In genomic region chr4:32481366-32482055, GRCm38 (mm10) we compare ENCODE assay signal across 7 mouse cellular contexts.
DNase-seq lines count a peak whose midpoint lies in the region; ATAC-seq lines count a peak whose summit lies in the region.

No protein-coding gene starts in this region.

- H3K9ac ChIP-seq in hindbrain, embryonic 15.5 days, result no peak overlapping the region
- H3K9ac ChIP-seq in liver, embryonic 11.5 days (ENCODE audit: low read depth, low read length), result no peak overlapping the region

- H3K9me3 ChIP-seq in forebrain, embryonic 10.5 days, result no peaks in the 10 kb centered on the region
- H3K9me3 ChIP-seq in hindbrain, embryonic 15.5 days, result no peaks in the 10 kb centered on the region
- H3K9me3 ChIP-seq in liver, embryonic 11.5 days (ENCODE audit: control insufficient read depth, low read length), result no peaks in the 10 kb centered on the region

- WGBS in forebrain, embryonic 10.5 days, result 27% methylated on average over 18 of the region's 18 CpGs
- WGBS in hindbrain, embryonic 15.5 days, result 15% methylated on average over 18 of the region's 18 CpGs
- WGBS in liver, embryonic 11.5 days, result 39% methylated on average over 18 of the region's 18 CpGs

- H3K27ac ChIP-seq in forebrain, embryonic 10.5 days, result peak overlapping the region; percentile 51
- H3K27ac ChIP-seq in hindbrain, embryonic 15.5 days (replicated peaks), result peak overlapping the region; percentile 70
- no peak overlapping the region for H3K27ac ChIP-seq in liver, embryonic 11.5 days (ENCODE audit: low read depth, low read length)

- peak; percentile 58 for DNase-seq in ES-CJ7 (ENCODE audit: low read depth, low spot score)
- peak; percentile 62 for DNase-seq in ZHBTc4 (ENCODE audit: low read depth, low spot score)
- peak; percentile 35 for DNase-seq in forebrain, embryonic 10.5 days (ENCODE audit: extremely low spot score, low spot score)
- peak; percentile 29 for DNase-seq in retina, adult 2 months (ENCODE audit: low read depth, low spot score)
- no peak for DNase-seq in liver, embryonic 11.5 days (ENCODE audit: low spot score)
- no peak for DNase-seq in urinary bladder, postnatal 25 days (ENCODE audit: low spot score)

- H3K36me3 ChIP-seq in forebrain, embryonic 10.5 days (replicated peaks), result no peaks in the 10 kb centered on the region
- no peaks in the 10 kb centered on the region for H3K36me3 ChIP-seq in hindbrain, embryonic 15.5 days
- no peaks in the 10 kb centered on the region for H3K36me3 ChIP-seq in liver, embryonic 11.5 days (ENCODE audit: control insufficient read depth, insufficient read depth, low read length)

- peaks cover 80% of the 10 kb centered on the region for H3K4me1 ChIP-seq in forebrain, embryonic 10.5 days
- H3K4me1 ChIP-seq in hindbrain, embryonic 15.5 days (replicated peaks), result peaks cover 57% of the 10 kb centered on the region
- no peaks in the 10 kb centered on the region for H3K4me1 ChIP-seq in liver, embryonic 11.5 days (replicated peaks; ENCODE audit: control insufficient read depth, insufficient read depth, low read length)

- peak; percentile 14 for ATAC-seq in hindbrain, embryonic 15.5 days (ENCODE audit: low FRiP score, low read depth)
- no peak for ATAC-seq in liver, embryonic 11.5 days (replicated peaks; ENCODE audit: low FRiP score)

- peak overlapping the region; percentile 5; the same call in 1 of the 2 replicates for H3K4me2 ChIP-seq in hindbrain, embryonic 15.5 days
- no peak overlapping the region for H3K4me2 ChIP-seq in liver, embryonic 11.5 days

- no peaks in the 10 kb centered on the region for H3K27me3 ChIP-seq in forebrain, embryonic 10.5 days (ENCODE audit: poor library complexity, severe bottlenecking)
- no peaks in the 10 kb centered on the region for H3K27me3 ChIP-seq in hindbrain, embryonic 15.5 days
- H3K27me3 ChIP-seq in liver, embryonic 11.5 days (replicated peaks; ENCODE audit: control insufficient read depth, insufficient read depth, low read length), result no peaks in the 10 kb centered on the region

- H3K4me3 ChIP-seq in forebrain, embryonic 10.5 days, result no peak overlapping the region
- H3K4me3 ChIP-seq in hindbrain, embryonic 15.5 days, result no peak overlapping the region
- no peak overlapping the region for H3K4me3 ChIP-seq in liver, embryonic 11.5 days (ENCODE audit: low read depth, low read length)

Comparison
In these comparisons a context has a peak if more than half of its experiments do, and no peak if none do; other contexts are left out.
1. DNase-seq: peak in ES-CJ7 (single experiment), ZHBTc4 (single experiment), forebrain, embryonic 10.5 days (single experiment) and retina, adult 2 months (single experiment); none in liver, embryonic 11.5 days (single experiment) and urinary bladder, postnatal 25 days (single experiment).